Mouse (Mus musculus): ENCODE data around the gene Tecr. TPM values are rescaled to one million over a fixed set of nuclear protein-coding genes. Genes with fewer than 3 reads are reported as not detected.
A peak's percentile ranks its signal among the peaks of the same experiment; 100 is the strongest.

Tecr gene
- polyA plus RNA-seq, 1 experiment from 2014 or later, result 541 TPM

- H3K9me3 ChIP-seq, result no peaks in the 10 kb centered on the region
- no peak overlapping the region for H3K27ac ChIP-seq
- H3K36me3 ChIP-seq (replicated peaks), result peaks cover 35% of the 10 kb centered on the region
- 57% methylated on average over 3 of the region's 3 CpGs for WGBS
- peak overlapping the region; percentile 84 for H3K4me2 ChIP-seq
- H3K4me1 ChIP-seq, result peaks cover 21% of the 10 kb centered on the region
- ATAC-seq (ENCODE audit: low FRiP score), result no peak
- peak overlapping the region; percentile 61 for H3K4me3 ChIP-seq (replicated peaks)
- no peaks in the 10 kb centered on the region for H3K27me3 ChIP-seq
- peak overlapping the region; percentile 69 for H3K9ac ChIP-seq
These were observed 40.1 kb downstream of the Tecr start for GRCm38 (mm10) chr8:83567668-83568067.

GRCm38 (mm10) chr8:83566469-83567395 lies 41.0 kb downstream of the Tecr start, which contains the start of gene Ndufb7:
Ndufb7 (plus strand) TSS chr8:83566671.
- Histone ChIP-seq H3K9ac (peak within 1 kb of the TSS; percentile 69), H3K4me3 (replicated peaks) (peak within 1 kb of the TSS; percentile 61), H3K27me3 (no peaks in the 10 kb centered on the region), H3K36me3 (replicated peaks) (peaks cover 26% of the 10 kb centered on the region), H3K4me2 (peak within 1 kb of the TSS; percentile 84), H3K9me3 (no peaks in the 10 kb centered on the region), H3K4me1 (peaks cover 21% of the 10 kb centered on the region), H3K27ac (peak within 1 kb of the TSS; percentile 71)
- peak; percentile 88 for ATAC-seq (ENCODE audit: low FRiP score)
- WGBS, result under 1% methylated on average over 48 of the region's 48 CpGs

- Histone ChIP-seq H3K4me2 (no peak overlapping the region), H3K9me3 (no peaks in the 10 kb centered on the region), H3K4me1 (peaks cover 21% of the 10 kb centered on the region), H3K9ac (no peak overlapping the region), H3K27me3 (no peaks in the 10 kb centered on the region), H3K27ac (no peak overlapping the region), H3K4me3 (replicated peaks) (no peak overlapping the region), H3K36me3 (replicated peaks) (peaks cover 19% of the 10 kb centered on the region)
- ATAC-seq (ENCODE audit: low FRiP score), result peak; percentile 15; the same call in 1 of the 2 replicates
- 77% methylated on average over 9 of the region's 9 CpGs for WGBS
These were observed 41.9 kb downstream of the Tecr start for GRCm38 (mm10) chr8:83565731-83566375.

- H3K4me1 ChIP-seq, result peaks cover 11% of the 10 kb centered on the region
- WGBS, result 71% methylated on average over 4 of the region's 4 CpGs
- no peaks in the 10 kb centered on the region for H3K27me3 ChIP-seq
- H3K9me3 ChIP-seq, result no peaks in the 10 kb centered on the region
- no peak for ATAC-seq (ENCODE audit: low FRiP score)
- no peak overlapping the region for H3K4me2 ChIP-seq
- no peak overlapping the region for H3K4me3 ChIP-seq (replicated peaks)
- H3K27ac ChIP-seq, result no peak overlapping the region
- H3K36me3 ChIP-seq (replicated peaks), result no peaks in the 10 kb centered on the region
- no peak overlapping the region for H3K9ac ChIP-seq
These were observed 44.5 kb downstream of the Tecr start for GRCm38 (mm10) chr8:83563246-83563645.

GRCm38 (mm10) chr8:83562669-83563068 lies 45.1 kb downstream of the Tecr start:
- no peaks in the 10 kb centered on the region for H3K36me3 ChIP-seq (replicated peaks)
- ATAC-seq (ENCODE audit: low FRiP score), result no peak
- no peak overlapping the region for H3K9ac ChIP-seq
- no peak overlapping the region for H3K27ac ChIP-seq
- WGBS, result 80% methylated on average over 3 of the region's 3 CpGs
- peaks cover 5% of the 10 kb centered on the region for H3K4me1 ChIP-seq
- H3K4me3 ChIP-seq (replicated peaks), result no peak overlapping the region
- no peak overlapping the region for H3K4me2 ChIP-seq
- no peaks in the 10 kb centered on the region for H3K27me3 ChIP-seq
- H3K9me3 ChIP-seq, result no peaks in the 10 kb centered on the region

- H3K9ac ChIP-seq, result no peak within 1 kb of the TSS
- no peak within 1 kb of the TSS for H3K27ac ChIP-seq
- no peaks in the 10 kb centered on the region for H3K9me3 ChIP-seq
- ATAC-seq (ENCODE audit: low FRiP score), result no peak
- no peaks in the 10 kb centered on the region for H3K4me1 ChIP-seq
- H3K4me2 ChIP-seq, result no peak within 1 kb of the TSS
- no peaks in the 10 kb centered on the region for H3K36me3 ChIP-seq (replicated peaks)
- no peak within 1 kb of the TSS for H3K4me3 ChIP-seq (replicated peaks)
- WGBS, result 69% methylated on average over 3 of the region's 3 CpGs
- no peaks in the 10 kb centered on the region for H3K27me3 ChIP-seq
These were observed 72.0 kb downstream of the Tecr start, which contains the start of gene Olfr370 for GRCm38 (mm10) chr8:83535736-83536135. Olfr370 (plus strand) TSS chr8:83535780.

GRCm38 (mm10) chr8:83534802-83535201 lies 73.0 kb downstream of the Tecr start:
- H3K36me3 ChIP-seq (replicated peaks), result no peaks in the 10 kb centered on the region
- H3K27me3 ChIP-seq, result no peaks in the 10 kb centered on the region
- no peak overlapping the region for H3K27ac ChIP-seq
- H3K9ac ChIP-seq, result no peak overlapping the region
- WGBS, result 92% methylated on average over 2 of the region's 2 CpGs
- H3K4me2 ChIP-seq, result no peak overlapping the region
- H3K4me1 ChIP-seq, result no peaks in the 10 kb centered on the region
- no peaks in the 10 kb centered on the region for H3K9me3 ChIP-seq
- ATAC-seq (ENCODE audit: low FRiP score), result no peak
- H3K4me3 ChIP-seq (replicated peaks), result no peak overlapping the region

Other genes with a start within 250 kb of the Tecr start
- gene Clgn, start 218.1 kb downstream of the Tecr start, polyA plus RNA-seq (2016; fragmentation: Nextera tagmentation; extraction: Ambion mirVana), result 6.3 and 6.8 TPM in 2 replicates
- 167 and 176 TPM in 2 replicates for gene Scoc, start 149.6 kb downstream of the Tecr start, polyA plus RNA-seq (2016; fragmentation: Nextera tagmentation; extraction: Ambion mirVana)
- not detected in 2 replicates for gene Olfr370, start 72.2 kb downstream of the Tecr start, polyA plus RNA-seq (2016; fragmentation: Nextera tagmentation; extraction: Ambion mirVana)
- gene Ndufb7, start 41.3 kb downstream of the Tecr start, polyA plus RNA-seq (2016; fragmentation: Nextera tagmentation; extraction: Ambion mirVana), result 356 and 359 TPM in 2 replicates
- 63.0 and 67.3 TPM in 2 replicates for gene Dnajb1, start 222 bp upstream of the Tecr start, polyA plus RNA-seq (2016; fragmentation: Nextera tagmentation; extraction: Ambion mirVana)
- gene Gipc1, start 44.7 kb upstream of the Tecr start, polyA plus RNA-seq (2016; fragmentation: Nextera tagmentation; extraction: Ambion mirVana), result 201 and 214 TPM in 2 replicates
- gene Ptger1, start 58.7 kb upstream of the Tecr start, polyA plus RNA-seq (2016; fragmentation: Nextera tagmentation; extraction: Ambion mirVana), result 0.91 and 0.96 TPM in 2 replicates
- 37.1 and 38.0 TPM in 2 replicates for gene Pkn1, start 91.2 kb upstream of the Tecr start, polyA plus RNA-seq (2016; fragmentation: Nextera tagmentation; extraction: Ambion mirVana)
- gene Ddx39, start 107.2 kb upstream of the Tecr start, polyA plus RNA-seq (2016; fragmentation: Nextera tagmentation; extraction: Ambion mirVana), result 168 and 185 TPM in 2 replicates
- 9.4 and 10.7 TPM in 2 replicates for gene Adgre5, start 133.4 kb upstream of the Tecr start, polyA plus RNA-seq (2016; fragmentation: Nextera tagmentation; extraction: Ambion mirVana)

All from forebrain, embryonic 12.5 days (tissue).